Mouse (Mus musculus) thymus, postnatal 36 days (tissue): ENCODE results near the gene Ttc13.

Experiments used
- DNase-seq, 2 experiments: peaks; one replicate each; pipeline ENCODE4 v3.0.0; 2022; ENCODE audit warnings: mixed read lengths in 2 of 2

Gene Ttc13

GRCm38 (mm10) chr8:124702183-124702582 lies 19.6 kb downstream of the Ttc13 start:
- DNase-seq: peak in 1 of 2 experiments; percentile 14

- peak; percentile 78 to 87 for DNase-seq
Observed at GRCm38 (mm10) chr8:124701023-124701422, 20.8 kb downstream of the Ttc13 start.

GRCm38 (mm10) chr8:124700271-124700670 lies 21.5 kb downstream of the Ttc13 start:
- peak; percentile 40 to 51 for DNase-seq

GRCm38 (mm10) chr8:124695424-124696100 lies 26.2 kb downstream of the Ttc13 start:
- DNase-seq: no peak

GRCm38 (mm10) chr8:124691706-124692105 lies 30.1 kb downstream of the Ttc13 start:
- DNase-seq: no peak

DNA sequence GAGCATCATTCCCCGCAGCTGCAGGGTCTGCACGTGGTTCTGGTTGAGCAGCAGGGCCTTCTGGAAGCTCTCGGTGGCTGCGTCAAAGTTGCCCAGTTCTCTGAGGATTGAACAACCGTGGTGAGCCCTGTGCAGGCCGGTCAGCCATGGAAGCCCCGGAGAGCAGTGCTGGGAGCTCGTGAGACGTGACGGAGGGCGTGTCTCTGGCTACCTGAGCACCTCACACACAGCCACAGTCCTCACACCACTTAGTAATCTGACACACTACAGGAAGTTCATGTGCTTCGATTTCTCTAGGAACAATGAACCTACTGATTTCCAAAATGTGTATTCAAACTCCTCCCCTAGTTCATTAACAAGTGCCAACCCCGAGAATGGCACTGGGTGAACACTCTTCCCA lies 32.9 kb downstream of the Ttc13 start:
- no peak for DNase-seq

DNA sequence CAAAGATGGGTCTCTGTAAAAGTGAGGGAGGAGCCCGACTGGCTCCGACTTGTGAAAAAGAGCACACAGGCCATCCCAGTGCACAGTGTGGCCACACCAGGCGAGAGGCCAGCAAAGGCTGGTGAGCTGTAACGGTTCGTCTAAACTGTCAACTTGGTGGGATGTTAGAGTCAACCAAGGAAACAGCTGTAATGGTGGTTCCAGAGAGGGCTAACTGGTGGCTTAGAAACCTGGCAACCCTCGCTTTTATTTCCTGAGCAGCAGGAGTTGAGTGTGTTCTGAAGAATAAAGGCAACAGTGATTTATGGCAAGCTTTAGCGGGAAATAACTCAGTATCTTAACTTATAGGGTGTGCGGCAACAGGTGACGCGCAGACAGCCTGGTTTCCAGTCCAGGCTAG lies 39.6 kb downstream of the Ttc13 start:
- no peak for DNase-seq

GRCm38 (mm10) chr8:124681792-124682157 lies 40.0 kb downstream of the Ttc13 start:
- no peak for DNase-seq

- no peak for DNase-seq
Observed at GRCm38 (mm10) chr8:124681077-124681791, 40.5 kb downstream of the Ttc13 start.

GRCm38 (mm10) chr8:124678246-124678645 lies 43.5 kb downstream of the Ttc13 start:
- DNase-seq: no peak

DNA sequence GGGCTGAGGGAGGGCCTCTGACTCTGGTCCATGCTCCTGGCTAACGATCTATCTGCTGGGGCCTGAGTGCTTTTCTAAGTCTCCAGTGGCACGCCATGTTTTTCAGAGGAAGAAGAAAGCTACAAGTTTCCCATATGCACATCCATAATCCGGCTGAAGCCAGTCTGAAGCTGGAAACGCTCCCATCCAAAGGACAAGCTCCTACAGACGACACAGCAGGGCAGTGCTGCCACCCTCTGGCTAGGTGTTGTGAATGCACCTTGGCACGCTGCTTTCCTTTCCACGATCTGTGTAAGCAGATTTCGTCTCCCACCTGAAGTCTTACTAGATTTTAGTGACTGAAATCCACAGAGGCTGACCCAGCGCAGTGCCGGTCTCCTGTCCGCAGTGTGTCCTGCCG lies 44.3 kb downstream of the Ttc13 start:
- DNase-seq: peak; percentile 50 to 55

DNA sequence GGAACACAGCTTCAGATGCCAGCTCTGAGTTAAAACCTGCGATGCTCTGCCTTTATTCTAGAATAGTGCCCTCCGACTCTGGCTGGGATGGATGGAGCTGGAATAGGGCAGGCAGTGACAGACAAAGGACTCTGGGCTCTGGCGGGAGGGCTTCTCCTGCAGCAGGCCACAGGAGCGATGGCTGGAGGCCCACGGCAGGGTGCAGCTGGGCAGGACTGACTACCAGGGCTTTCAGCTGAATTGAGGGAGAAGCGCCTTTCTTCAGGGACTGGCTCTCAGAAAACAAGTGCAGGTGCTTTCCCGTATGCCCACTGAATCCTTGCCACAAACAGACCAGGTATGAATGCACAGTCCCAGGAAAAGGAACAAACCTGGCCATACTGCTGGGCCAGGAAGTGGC lies 44.7 kb downstream of the Ttc13 start:
- no peak for DNase-seq

- no peak for DNase-seq
Observed at GRCm38 (mm10) chr8:124676661-124677060, 45.1 kb downstream of the Ttc13 start.

DNA sequence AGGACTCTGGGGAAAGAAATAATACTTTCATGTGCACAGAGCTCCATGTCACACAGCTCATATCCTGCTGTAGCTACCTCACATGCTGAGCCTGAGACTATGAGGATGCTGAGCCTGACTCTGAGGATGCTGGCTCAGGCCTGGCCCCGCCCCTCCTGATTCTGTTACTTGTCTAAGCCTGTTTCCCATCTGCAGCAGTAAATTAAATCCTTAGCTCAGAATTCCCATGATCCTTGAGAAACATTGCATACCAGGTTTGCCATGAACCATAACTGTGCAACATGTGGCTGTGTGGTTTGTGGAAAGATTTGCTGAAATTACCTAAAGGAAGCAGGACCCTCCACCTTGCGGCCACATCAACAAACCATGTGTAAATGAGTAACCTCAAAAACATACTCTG lies 49.4 kb downstream of the Ttc13 start:
- no peak for DNase-seq

- no peak for DNase-seq
Observed at GRCm38 (mm10) chr8:124668798-124669197, 53.0 kb downstream of the Ttc13 start.

GRCm38 (mm10) chr8:124664414-124664813 lies 57.4 kb downstream of the Ttc13 start:
- no peak for DNase-seq

DNA sequence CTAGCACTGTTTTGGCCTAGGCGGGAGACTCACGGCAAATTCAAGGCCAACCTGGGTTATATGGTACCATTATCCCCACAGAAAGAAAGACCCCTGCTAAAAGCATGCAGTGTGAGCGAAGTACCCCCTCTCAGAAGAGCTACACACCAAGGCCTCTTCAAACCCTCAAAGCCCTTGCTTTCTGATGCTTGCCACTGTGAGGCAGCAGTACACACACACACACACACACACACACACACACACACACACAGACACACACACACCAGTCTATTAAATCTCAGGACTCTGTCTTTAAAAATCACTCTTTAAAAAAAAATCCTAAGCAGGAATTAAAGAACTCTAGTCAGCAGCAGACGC lies 57.9 kb downstream of the Ttc13 start:
- no peak for DNase-seq

DNA sequence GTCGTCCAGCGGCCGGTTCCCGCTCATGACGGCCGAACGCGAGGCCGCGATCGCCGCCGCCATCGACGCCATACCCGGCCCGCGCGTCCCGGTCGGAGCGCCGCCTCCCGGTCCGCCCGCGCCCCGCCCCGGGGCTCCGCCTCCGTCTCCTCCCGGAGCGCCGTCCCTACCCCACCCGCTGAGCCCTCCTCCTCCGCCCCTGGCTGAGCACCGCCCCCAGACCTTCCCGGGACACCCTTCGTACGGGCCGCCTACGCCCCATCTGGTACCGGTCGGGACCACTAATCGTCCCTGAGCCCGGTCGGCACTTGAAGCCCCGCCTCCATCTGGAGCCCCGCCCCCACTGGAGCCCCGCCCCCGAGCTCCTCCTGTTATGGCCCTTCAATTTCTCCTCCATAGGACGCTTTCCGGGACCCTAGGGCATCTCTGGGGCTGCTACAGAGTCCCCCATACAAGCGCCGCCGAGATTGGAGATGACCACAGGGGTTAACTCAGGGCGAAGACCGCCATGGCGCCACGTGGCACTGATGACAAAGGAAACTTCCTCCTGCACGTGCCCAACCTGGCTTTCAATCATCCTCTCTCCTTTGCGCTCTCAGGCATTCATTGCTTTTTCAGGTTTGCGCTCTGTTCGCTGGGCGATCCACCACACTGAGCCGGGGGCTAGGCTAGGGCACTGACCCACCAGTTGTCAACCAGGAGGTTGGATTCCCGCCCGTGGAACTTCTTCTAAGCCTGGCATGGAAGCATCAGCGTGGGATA lies 58.5 kb downstream of the Ttc13 start, which contains the start of gene 2310022B05Rik:
Gene 2310022B05Rik (minus strand): TSS at position 258 of the 762 bp plus-strand sequence.
- peak; percentile 73 to 75 for DNase-seq

- DNase-seq: no peak
Observed at GRCm38 (mm10) chr8:124662446-124663111, 59.2 kb downstream of the Ttc13 start.

- no peak for DNase-seq
Observed at GRCm38 (mm10) chr8:124661781-124662180, 60.0 kb downstream of the Ttc13 start.

DNA sequence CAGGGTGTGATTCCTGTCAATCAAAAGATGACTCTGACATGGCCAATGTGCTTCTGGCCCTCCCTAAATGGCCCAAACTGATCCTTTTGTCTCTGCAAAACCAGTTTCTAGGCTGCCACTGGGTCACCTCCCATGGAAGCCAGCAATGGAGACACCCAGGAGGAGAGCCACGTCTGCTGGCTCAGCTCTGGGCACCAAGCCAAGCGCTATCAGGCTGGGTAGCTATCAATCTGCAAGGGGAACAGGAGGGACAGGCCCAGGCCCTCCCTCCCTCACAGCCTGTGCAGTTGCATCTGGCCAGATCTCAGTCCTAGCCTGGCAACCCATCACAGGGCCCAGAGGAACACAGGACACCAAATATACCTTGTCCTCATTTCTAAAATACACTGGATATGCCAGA lies 63.4 kb downstream of the Ttc13 start:
- no peak for DNase-seq

DNA sequence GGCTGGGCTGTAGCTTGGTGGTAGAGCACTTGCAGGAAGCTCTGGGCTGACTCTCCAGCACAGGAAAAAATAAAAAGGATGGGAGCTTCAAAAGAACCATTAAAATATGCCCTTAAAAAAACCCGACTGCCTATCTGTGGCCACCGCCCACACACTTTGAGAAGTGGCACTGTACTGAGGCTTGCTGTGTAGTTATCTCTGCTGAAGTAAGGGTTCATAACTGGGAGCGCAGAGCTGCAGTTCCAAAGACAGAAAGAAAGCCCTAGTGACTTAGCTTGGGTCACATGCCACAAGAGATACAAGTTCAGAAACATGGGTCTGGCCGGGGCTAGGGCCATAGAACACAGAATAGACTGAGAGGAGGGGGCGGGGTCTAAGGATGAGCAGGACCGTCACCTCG lies 63.8 kb downstream of the Ttc13 start:
- no peak for DNase-seq
